Mouse (Mus musculus) forebrain, postnatal 0 days (tissue): ENCODE measurements around the gene Aspdh. TPM values are rescaled to one million over a fixed set of nuclear protein-coding genes. Genes with fewer than 3 reads are reported as not detected.

Experiments used
- ATAC-seq: fragments of 200-750 bp; cut with Nextera tagmentation; 2 replicates; pipeline ENCODE4 v1.8.0; 2017; ENCODE audit warnings: mild to moderate bottlenecking, moderate library complexity
- DNase-seq: peaks from one replicate; pipeline ENCODE4 v3.0.0-alpha.2; 2015
- H3K27ac ChIP-seq: fragments of 300-500 bp; sonication (generic); 2 replicates; pipeline ENCODE4 v1.5.1; 2014; ENCODE audit warnings: low read depth, mild to moderate bottlenecking, antibody characterized with exemption, low read length, moderate library complexity, mixed read lengths
- H3K27me3 ChIP-seq: fragments of 300-500 bp; sonication (generic); 2 replicates; pipeline ENCODE4 v1.6.1; 2014; ENCODE audit warnings: mild to moderate bottlenecking, low read length, mixed read lengths; ENCODE audit not compliant: insufficient read depth
- H3K36me3 ChIP-seq: fragments of 300-500 bp; sonication (generic); 2 replicates; pipeline ENCODE4 v1.6.1; 2014; ENCODE audit warnings: mild to moderate bottlenecking, moderate library complexity; ENCODE audit not compliant: insufficient read depth
- H3K4me1 ChIP-seq: fragments of 300-500 bp; sonication (generic); 2 replicates; pipeline ENCODE4 v1.6.1; 2014; ENCODE audit warnings: antibody characterized with exemption; ENCODE audit not compliant: insufficient read depth
- H3K4me2 ChIP-seq: fragments of 300-500 bp; sonication (generic); 2 replicates; pipeline ENCODE4 v1.6.1; 2014; ENCODE audit warnings: low read depth, mild to moderate bottlenecking, moderate library complexity
- H3K4me3 ChIP-seq: fragments of 300-500 bp; sonication (generic); 2 replicates; pipeline ENCODE4 v1.5.1; 2014; ENCODE audit warnings: low read depth, low read length, mixed read lengths
- H3K9ac ChIP-seq: fragments of 300-500 bp; sonication (generic); 2 replicates; pipeline ENCODE4 v1.6.1; 2014; ENCODE audit warnings: mild to moderate bottlenecking
- H3K9me3 ChIP-seq: fragments of 300-500 bp; sonication (generic); 2 replicates; pipeline ENCODE4 v1.6.1; 2016; ENCODE audit warnings: low read length
- CTCF ChIP-seq: sonication (generic); IDR thresholded peaks from 2 replicates; pipeline ENCODE4 v1.5.1; 2016; ENCODE audit warnings: antibody characterized with exemption, control low read depth, low read depth
- WGBS: fragments of 180-500 bp; shearing (Covaris S2); extraction: QIAGEN DNeasy Blood & Tissue Kit; methylation state at CpG from one replicate; pipeline ENCODE4 v1.1.7; 2014; 5-methylcytosine and 5-hydroxymethylcytosine counted together
- polyA plus RNA-seq: library from polyadenylated mRNA; unstranded; fragments of >200 nt; fragmentation: Nextera tagmentation; extraction: Ambion mirVana; gene quantifications from 2 replicates; pipeline ENCODE4 v1.2.1, GENCODE M21; 2015
- total RNA-seq: library from RNA; depleted of rRNA; stranded (reverse); fragments of >200 nt; gene quantifications from 2 replicates; pipeline ENCODE4 v1.2.3, GENCODE M21; 2014

Gene Aspdh
- total and polyA plus RNA-seq, 2 experiments from 2014 or later = 2.2 to 20.3 TPM

DNA sequence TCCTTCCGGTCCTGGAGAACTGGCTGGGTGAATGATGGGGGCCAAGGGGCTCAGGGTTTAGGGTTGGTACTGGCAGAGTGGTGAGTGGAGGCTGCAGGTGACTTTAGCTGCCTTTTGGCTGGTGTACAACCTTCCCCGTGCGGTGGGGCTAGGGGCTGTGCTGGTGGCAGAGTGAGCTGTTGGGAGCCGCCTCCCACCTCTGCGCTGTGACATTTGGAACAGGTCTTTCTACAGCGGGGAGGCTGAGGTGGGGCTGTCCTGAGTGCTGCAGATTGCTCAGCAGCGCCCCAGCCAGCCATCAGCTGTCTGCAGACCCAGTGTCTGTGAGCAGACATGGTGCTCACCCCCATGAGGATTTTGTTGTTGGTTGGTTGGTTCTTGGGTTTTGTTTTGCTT is 19.7 kb upstream of the Aspdh start:
- Histone ChIP-seq H3K9ac (peak overlapping the region; percentile 99), H3K9me3 (no peaks in the 10 kb centered on the region), H3K36me3 (peaks cover 60% of the 10 kb centered on the region), H3K27me3 (no peaks in the 10 kb centered on the region), H3K4me2 (peak overlapping the region; percentile 92), H3K4me3 (peak overlapping the region; percentile 7; the same call in 1 of the 2 replicates), H3K27ac (peak overlapping the region; percentile 29), H3K4me1 (peaks cover 21% of the 10 kb centered on the region)
- no peak for TF ChIP-seq CTCF
- no peak for ATAC-seq
- DNase-seq = no peak
- 39% methylated on average over 7 of the region's 7 CpGs for WGBS

DNA sequence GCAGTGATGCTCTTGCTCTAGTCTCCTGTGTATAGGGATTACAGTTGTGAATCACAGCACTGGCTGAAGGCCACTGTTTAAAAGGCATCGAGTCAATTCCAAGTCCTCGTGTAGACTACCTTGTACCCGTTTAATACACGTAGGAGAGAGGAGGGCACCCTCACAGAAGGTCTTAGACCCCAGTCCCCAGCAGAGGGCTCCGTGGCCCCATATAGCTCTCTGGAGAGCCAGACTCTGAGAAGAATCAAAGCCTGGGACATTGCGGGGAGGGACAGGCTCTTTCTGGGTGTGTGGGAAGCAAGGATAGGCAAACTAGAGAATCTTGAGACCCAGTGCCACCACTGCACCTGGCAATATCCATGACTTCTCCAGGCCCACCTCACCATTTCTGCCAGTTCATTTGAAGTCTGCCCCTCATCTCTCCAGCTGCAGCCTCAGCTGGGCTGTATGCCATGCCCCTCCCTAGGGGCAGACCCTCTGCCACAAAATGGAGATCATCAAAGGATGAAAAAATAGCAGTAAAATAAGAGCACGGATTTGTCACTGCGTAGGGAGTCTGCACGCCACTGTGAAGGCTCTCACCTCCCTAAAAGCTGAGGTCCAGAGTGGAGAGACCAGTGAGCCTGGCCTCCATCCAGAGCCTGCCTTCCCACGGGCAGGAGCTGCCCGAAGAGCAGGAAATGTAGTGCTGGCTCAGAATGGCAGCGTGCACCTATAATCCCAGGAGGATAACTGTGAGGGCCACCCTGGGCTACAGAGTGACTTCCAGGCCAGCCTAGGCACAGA is 18.9 kb upstream of the Aspdh start:
- no peak for TF ChIP-seq CTCF
- peak overlapping the region; percentile 92 for H3K4me2 ChIP-seq

DNA sequence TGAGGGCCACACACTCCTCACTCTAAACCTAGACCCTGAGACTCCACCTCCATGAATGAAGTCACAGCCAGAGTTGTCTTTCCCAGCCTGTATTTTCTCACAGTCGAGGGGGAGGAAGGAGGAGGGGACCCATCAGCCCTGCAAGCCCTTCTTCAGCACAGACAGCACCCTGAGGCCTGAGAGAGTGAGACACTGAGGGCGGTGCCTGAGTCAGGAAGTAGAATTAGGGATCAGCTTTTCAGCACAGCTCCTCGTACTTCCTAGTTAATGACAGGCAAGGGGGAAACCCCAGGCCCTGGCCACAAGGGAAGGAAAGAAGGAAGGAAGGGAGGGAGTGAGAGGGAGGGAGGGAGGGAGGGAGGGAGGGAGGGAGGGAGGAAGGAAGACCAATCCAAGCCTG is 11.9 kb upstream of the Aspdh start:
- no peak overlapping the region for H3K4me3 ChIP-seq
- TF ChIP-seq CTCF = no peak
- 22% methylated on average over 3 of the region's 3 CpGs for WGBS
- DNase-seq (no peak), ATAC-seq (no peak; the same call in 1 of the 2 replicates)
- H3K27ac ChIP-seq = no peak overlapping the region
- H3K9ac ChIP-seq = no peak overlapping the region
- no peaks in the 10 kb centered on the region for H3K9me3 ChIP-seq
- no peaks in the 10 kb centered on the region for H3K4me1 ChIP-seq
- H3K4me2 ChIP-seq = no peak overlapping the region
- no peaks in the 10 kb centered on the region for H3K27me3 ChIP-seq
- peaks cover 53% of the 10 kb centered on the region for H3K36me3 ChIP-seq

More for the DNA sequence above, 18.9 kb upstream of the Aspdh start:
- DNase-seq = no peak
- Histone ChIP-seq H3K4me1 (peaks cover 20% of the 10 kb centered on the region), H3K4me3 (no peak overlapping the region), H3K27me3 (no peaks in the 10 kb centered on the region), H3K9ac (peak overlapping the region; percentile 99; the same call in 1 of the 2 replicates), H3K36me3 (peaks cover 60% of the 10 kb centered on the region), H3K27ac (peak overlapping the region; percentile 15; the same call in 1 of the 2 replicates), H3K9me3 (no peaks in the 10 kb centered on the region)
- no peak for ATAC-seq
- WGBS = 30% methylated on average over 12 of the region's 12 CpGs

DNA sequence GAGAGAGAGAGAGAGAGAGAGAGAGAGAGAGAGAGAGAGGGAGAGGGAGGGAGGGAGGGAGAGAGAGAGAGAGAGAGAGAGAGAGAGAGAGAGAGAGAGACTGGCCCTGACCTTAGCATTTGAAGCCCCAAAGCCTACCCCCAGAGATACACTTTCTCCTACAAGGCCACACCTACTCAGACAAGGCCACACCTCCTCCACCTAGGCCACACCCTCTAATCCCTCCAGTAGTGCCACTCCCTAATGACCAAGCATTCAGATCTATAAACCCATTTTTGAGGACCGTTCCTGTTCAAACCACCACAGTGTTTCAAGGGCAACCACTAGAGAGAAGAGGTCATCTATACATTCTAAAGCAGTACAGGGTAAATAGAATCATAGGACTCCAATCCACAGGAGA is 8.9 kb upstream of the Aspdh start:
- Histone ChIP-seq H3K9me3 (no peaks in the 10 kb centered on the region), H3K27ac (no peak overlapping the region), H3K36me3 (peaks cover 44% of the 10 kb centered on the region), H3K4me1 (no peaks in the 10 kb centered on the region), H3K27me3 (no peaks in the 10 kb centered on the region), H3K4me2 (no peak overlapping the region), H3K4me3 (no peak overlapping the region), H3K9ac (no peak overlapping the region)
- no peak for TF ChIP-seq CTCF
- DNase-seq = no peak
- WGBS = 86% methylated on average over 1 of the region's 1 CpGs
- no peak for ATAC-seq

DNA sequence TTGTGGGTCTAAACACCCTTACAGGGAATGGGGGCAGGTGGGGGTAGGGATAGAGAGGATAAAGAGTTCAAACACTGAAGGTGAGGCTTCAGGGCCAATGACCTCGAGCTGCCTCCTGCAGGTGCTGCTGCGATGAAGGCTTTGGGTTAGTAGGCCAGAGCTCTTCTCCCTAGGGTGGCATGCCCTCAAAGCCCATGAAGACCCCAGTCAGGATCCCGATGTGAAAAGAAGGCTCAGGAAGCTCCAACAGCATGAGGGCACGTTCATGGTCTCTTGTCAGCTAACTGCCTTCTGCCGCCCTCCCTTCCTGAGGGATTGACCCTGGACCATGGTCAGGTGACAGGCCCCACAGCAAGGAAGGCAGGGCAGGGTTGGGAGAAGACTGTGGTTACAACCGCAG is 5.1 kb upstream of the Aspdh start:
- 83% methylated on average over 6 of the region's 6 CpGs for WGBS
- no peak for TF ChIP-seq CTCF

GRCm38 (mm10) chr7:44460767-44461502 is 4.3 kb upstream of the Aspdh start:
- TF ChIP-seq CTCF = no peak
- DNase-seq = no peak
- Histone ChIP-seq H3K9me3 (no peaks in the 10 kb centered on the region), H3K4me2 (no peak overlapping the region), H3K4me3 (no peak overlapping the region), H3K9ac (no peak overlapping the region), H3K36me3 (peaks cover 62% of the 10 kb centered on the region), H3K4me1 (peaks cover 15% of the 10 kb centered on the region), H3K27me3 (no peaks in the 10 kb centered on the region), H3K27ac (no peak overlapping the region)
- WGBS = 88% methylated on average over 31 of the region's 31 CpGs
- no peak for ATAC-seq

More for the DNA sequence above, 5.1 kb upstream of the Aspdh start:
- Histone ChIP-seq H3K4me2 (no peak overlapping the region), H3K27me3 (no peaks in the 10 kb centered on the region), H3K36me3 (peaks cover 62% of the 10 kb centered on the region), H3K4me1 (peaks cover 15% of the 10 kb centered on the region), H3K27ac (no peak overlapping the region), H3K9me3 (no peaks in the 10 kb centered on the region), H3K9ac (no peak overlapping the region), H3K4me3 (no peak overlapping the region)
- no peak for ATAC-seq
- DNase-seq = no peak

DNA sequence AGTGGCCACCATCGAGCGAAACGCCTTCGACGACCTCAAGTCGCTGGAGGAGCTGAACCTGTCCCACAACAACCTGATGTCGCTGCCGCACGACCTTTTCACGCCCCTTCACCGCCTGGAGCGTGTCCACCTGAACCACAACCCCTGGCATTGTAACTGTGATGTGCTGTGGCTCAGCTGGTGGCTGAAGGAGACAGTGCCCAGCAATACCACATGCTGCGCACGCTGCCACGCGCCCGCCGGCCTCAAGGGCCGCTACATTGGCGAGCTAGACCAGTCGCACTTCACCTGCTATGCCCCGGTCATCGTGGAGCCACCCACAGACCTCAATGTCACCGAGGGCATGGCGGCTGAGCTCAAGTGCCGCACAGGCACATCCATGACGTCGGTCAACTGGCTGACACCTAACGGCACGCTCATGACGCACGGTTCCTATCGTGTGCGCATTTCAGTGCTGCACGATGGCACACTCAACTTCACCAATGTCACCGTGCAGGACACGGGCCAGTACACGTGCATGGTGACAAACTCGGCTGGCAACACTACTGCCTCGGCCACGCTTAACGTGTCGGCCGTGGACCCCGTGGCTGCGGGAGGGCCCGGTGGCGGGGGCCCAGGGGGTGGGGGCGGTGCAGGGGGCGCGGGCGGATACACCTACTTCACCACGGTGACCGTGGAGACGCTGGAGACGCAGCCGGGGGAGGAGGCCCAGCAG is 3.5 kb upstream of the Aspdh start:
- WGBS = 82% methylated on average over 57 of the region's 57 CpGs
- H3K36me3 ChIP-seq = peaks cover 62% of the 10 kb centered on the region

More for the DNA sequence above, 3.5 kb upstream of the Aspdh start:
- H3K27me3 ChIP-seq = no peaks in the 10 kb centered on the region
- H3K4me1 ChIP-seq = peaks cover 15% of the 10 kb centered on the region
- ATAC-seq = no peak
- TF ChIP-seq CTCF = no peak
- H3K27ac ChIP-seq = no peak overlapping the region
- H3K9ac ChIP-seq = no peak overlapping the region
- H3K4me2 ChIP-seq = no peak overlapping the region
- no peaks in the 10 kb centered on the region for H3K9me3 ChIP-seq
- DNase-seq = no peak
- no peak overlapping the region for H3K4me3 ChIP-seq
